Mouse (Mus musculus) bone marrow, adult 2 months (tissue): Measurements from ENCODE around the gene Ccdc33.

Experiments used
- CTCF ChIP-seq: fragments of 200-500 bp; IDR thresholded peaks from 2 replicates; pipeline ENCODE4 v1.5.1; 2011; ENCODE audit warnings: low read length, control low read depth; ENCODE audit not compliant: control insufficient read depth, insufficient read depth
- POLR2A ChIP-seq: fragments of 200-500 bp; IDR thresholded peaks from 2 replicates; pipeline ENCODE4 v1.6.1; 2011; ENCODE audit warnings: low read depth, mild to moderate bottlenecking, control low read depth, low read length, borderline replicate concordance; ENCODE audit not compliant: control insufficient read depth

GRCm38 (mm10) chr9:58115297-58115925, 3.2 kb downstream of the Ccdc33 start:
- TF ChIP-seq POLR2A, result no peak
- no peak for TF ChIP-seq CTCF
